Mouse (Mus musculus) bone marrow macrophage, adult 2 months (primary cell): ENCODE data around the gene Etnk2. TPM values are rescaled to one million over a fixed set of nuclear protein-coding genes. Genes with fewer than 3 reads are reported as not detected.

ENCODE experiments used
- H3K27ac ChIP-seq: 2 replicates; pipeline ENCODE4 v1.5.1; 2012; ENCODE audit warnings: low read depth, low read length; ENCODE audit not compliant: insufficient read depth
- H3K4me1 ChIP-seq: 2 replicates; pipeline ENCODE4 v1.6.1; 2012; ENCODE audit warnings: low read length; ENCODE audit not compliant: control insufficient read depth, insufficient read depth
- H3K4me3 ChIP-seq: 2 replicates; pipeline ENCODE4 v1.5.1; 2012; ENCODE audit warnings: mild to moderate bottlenecking, low read length, moderate library complexity; ENCODE audit not compliant: insufficient read depth
- CTCF ChIP-seq: IDR thresholded peaks from 2 replicates; pipeline ENCODE4 v1.5.1; 2012; ENCODE audit warnings: low read depth, mild to moderate bottlenecking, low read length, moderate library complexity
- POLR2A ChIP-seq: IDR thresholded peaks from 2 replicates; pipeline ENCODE4 v1.6.1; 2012; ENCODE audit warnings: mild to moderate bottlenecking, low read depth, low read length, borderline replicate concordance
- polyA plus RNA-seq: library from polyadenylated mRNA; stranded (reverse); fragments of >200 nt; gene quantifications from 2 replicates; pipeline ENCODE4 v1.2.4, GENCODE M21; 2012; ENCODE audit not compliant: missing spikeins, insufficient read depth, insufficient read length

Etnk2 gene
- polyA plus RNA-seq, 1 experiment = not detected

DNA sequence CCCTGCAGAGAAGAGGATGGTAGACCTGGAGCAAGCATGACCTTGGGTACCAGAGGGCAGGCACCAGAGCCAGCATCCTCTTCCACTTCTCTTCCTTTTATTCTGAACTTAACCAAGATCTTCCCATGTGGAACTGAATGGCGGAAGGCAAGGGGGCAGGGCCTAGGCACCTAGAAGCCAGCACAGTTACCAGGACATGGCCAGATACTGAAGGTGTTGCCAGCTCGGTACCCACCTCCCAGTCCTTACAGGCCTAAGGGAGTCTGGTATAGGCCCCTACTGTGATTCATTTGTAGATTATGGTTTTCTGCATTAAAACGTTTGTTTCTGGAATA, 16.6 kb downstream of the Etnk2 start:
- Histone ChIP-seq H3K4me3 (no peak overlapping the region), H3K4me1 (no peaks in the 10 kb centered on the region), H3K27ac (no peak overlapping the region)
- no peak for TF ChIP-seq POLR2A
- no peak for TF ChIP-seq CTCF

DNA sequence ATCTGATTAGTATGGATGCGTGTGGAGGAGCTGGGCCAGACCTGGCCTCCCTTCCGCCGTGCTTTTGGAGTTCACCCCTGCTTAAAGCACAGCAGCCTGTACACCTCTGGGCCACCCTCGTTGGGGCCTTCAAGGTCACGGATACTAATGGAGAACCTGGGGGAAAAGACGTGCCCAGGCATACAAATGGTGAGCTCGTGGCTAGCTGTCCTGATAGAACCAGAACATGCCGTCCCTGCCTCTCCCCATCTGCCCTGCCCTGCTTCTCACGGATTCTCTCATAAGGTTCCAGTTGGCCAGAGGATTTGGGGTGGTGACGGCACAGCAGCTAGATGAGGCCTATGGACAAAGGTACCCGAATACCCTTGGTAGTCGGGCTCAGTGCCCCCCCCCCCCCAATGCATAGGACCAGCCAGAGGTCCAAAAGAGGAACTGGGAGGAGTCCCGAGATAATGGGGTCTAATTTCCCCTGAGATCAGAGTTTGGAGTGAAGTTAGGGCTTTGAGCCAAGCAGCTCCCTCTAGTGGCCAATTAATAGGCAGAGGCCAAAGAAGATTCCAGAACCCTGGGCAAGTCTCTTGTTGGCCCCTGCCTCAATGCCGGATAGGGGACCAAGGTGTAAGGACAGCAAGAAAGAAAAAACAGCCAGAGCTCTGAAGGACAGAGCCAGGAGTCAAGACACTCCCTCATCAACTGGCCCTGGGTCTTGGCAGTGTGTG, 17.1 kb downstream of the Etnk2 start:
- Histone ChIP-seq H3K4me1 (no peaks in the 10 kb centered on the region), H3K4me3 (no peak overlapping the region), H3K27ac (no peak overlapping the region)
- TF ChIP-seq POLR2A (no peak), CTCF (peak; percentile 70)

GRCm38 (mm10) chr1:133382008-133382407, 18.6 kb downstream of the Etnk2 start:
- TF ChIP-seq CTCF = peak; percentile 75
- no peak for TF ChIP-seq POLR2A
- Histone ChIP-seq H3K27ac (no peak overlapping the region), H3K4me3 (no peak overlapping the region), H3K4me1 (no peaks in the 10 kb centered on the region)

GRCm38 (mm10) chr1:133382552-133383155, 19.3 kb downstream of the Etnk2 start:
- no peaks in the 10 kb centered on the region for H3K4me1 ChIP-seq
- no peak overlapping the region for H3K4me3 ChIP-seq
- TF ChIP-seq CTCF (no peak), POLR2A (no peak)
- no peak overlapping the region for H3K27ac ChIP-seq

GRCm38 (mm10) chr1:133383157-133383783, 19.9 kb downstream of the Etnk2 start:
- TF ChIP-seq POLR2A (no peak), CTCF (no peak)
- Histone ChIP-seq H3K27ac (no peak overlapping the region), H3K4me3 (no peak overlapping the region), H3K4me1 (no peaks in the 10 kb centered on the region)

DNA sequence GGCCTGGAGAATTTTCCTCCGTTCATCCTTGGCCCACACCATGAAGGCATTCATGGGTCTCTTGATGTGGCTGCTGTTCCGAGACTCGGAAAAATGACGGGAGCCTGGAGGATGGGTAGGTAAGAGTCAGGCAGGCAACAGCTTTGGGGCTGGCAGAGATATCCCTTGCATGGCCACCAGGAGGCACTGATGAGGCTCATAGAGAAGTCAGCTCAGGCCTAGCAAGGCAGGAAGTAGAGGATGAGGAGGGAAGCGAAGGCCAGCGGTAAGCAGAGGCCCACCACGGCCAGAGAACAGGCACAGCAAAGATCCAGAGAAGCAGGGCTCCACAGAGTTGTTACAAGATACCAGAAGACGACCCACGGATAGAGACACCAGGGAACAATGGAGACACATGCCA, 22.1 kb downstream of the Etnk2 start:
- TF ChIP-seq POLR2A (no peak), CTCF (no peak; the same call in 1 of the 2 replicates)
- no peak overlapping the region for H3K27ac ChIP-seq
- H3K4me1 ChIP-seq = no peaks in the 10 kb centered on the region
- H3K4me3 ChIP-seq = peak overlapping the region; percentile 6; the same call in 1 of the 2 replicates

- Histone ChIP-seq H3K4me1 (no peaks in the 10 kb centered on the region), H3K27ac (no peak overlapping the region), H3K4me3 (no peak overlapping the region)
- TF ChIP-seq CTCF = no peak
Observed at GRCm38 (mm10) chr1:133386209-133386608, 22.8 kb downstream of the Etnk2 start.

DNA sequence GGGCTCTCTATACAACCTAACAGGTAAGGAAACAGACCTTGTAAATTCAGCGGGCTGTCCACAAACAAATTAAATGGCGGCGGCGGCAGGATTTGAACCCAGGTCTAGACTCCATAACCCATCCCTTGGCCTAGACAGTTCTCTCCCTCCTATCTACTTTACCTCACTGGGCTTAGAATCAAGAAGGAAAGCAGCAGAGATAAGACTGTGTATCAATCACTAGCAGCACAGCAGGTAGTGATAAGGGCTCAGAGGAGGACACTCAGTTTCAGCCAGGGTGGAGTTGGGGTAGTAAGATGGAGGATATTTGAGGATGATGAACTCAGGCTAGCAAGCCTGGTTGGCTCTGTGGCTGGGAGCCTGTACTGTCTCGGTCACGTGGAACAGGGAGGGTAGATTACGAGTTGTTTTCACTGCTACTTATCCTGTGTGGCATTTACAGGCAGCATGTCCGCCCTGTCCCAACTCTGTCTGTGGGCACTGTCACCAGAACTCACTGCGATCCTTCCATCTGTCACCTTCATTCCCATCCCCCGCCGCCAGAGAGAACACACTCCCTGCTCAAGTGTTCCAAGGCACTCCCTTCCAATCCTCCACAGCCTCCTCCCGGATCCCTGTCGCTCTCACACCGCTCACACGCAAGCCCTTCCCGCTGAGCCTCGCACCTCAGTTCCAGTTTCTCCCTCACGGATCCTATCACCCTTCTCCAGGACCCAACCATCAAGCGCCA, 24.3 kb downstream of the Etnk2 start:
- no peak overlapping the region for H3K27ac ChIP-seq
- H3K4me3 ChIP-seq = no peak overlapping the region
- H3K4me1 ChIP-seq = no peaks in the 10 kb centered on the region
- TF ChIP-seq CTCF (no peak), POLR2A (no peak)

- TF ChIP-seq CTCF (no peak), POLR2A (no peak)
- no peak overlapping the region for H3K4me3 ChIP-seq
- no peak overlapping the region for H3K27ac ChIP-seq
Observed at GRCm38 (mm10) chr1:133394702-133395101, 31.3 kb downstream of the Etnk2 start.

GRCm38 (mm10) chr1:133396693-133397092, 33.3 kb downstream of the Etnk2 start:
- H3K4me3 ChIP-seq = no peak overlapping the region
- H3K27ac ChIP-seq = no peak overlapping the region
- H3K4me1 ChIP-seq = no peaks in the 10 kb centered on the region
- TF ChIP-seq POLR2A = no peak

More at GRCm38 (mm10) chr1:133394702-133395101, 31.3 kb downstream of the Etnk2 start:
- no peaks in the 10 kb centered on the region for H3K4me1 ChIP-seq
